Mouse (Mus musculus) myocyte (in vitro differentiated cells): ENCODE measurements around the gene Zc2hc1b. TPM values are rescaled to one million over a fixed set of nuclear protein-coding genes. Genes with fewer than 3 reads are reported as not detected.
A peak's percentile ranks its signal among the peaks of the same experiment; 100 is the strongest.

Experiments
- H3K27me3 ChIP-seq: one replicate; pipeline ENCODE4 v1.6.1; 2011; ENCODE audit not compliant: control insufficient read depth, insufficient read depth, insufficient read length
- H3K36me3 ChIP-seq: one replicate; pipeline ENCODE4 v1.6.1; 2011; ENCODE audit not compliant: control insufficient read depth, insufficient read depth
- H3K4me2 ChIP-seq: one replicate; pipeline ENCODE4 v1.6.1; 2011; ENCODE audit warnings: low read depth, control low read depth
- H3K4me3 ChIP-seq: one replicate; pipeline ENCODE4 v1.5.1; 2011; ENCODE audit warnings: mild to moderate bottlenecking, control low read depth, moderate library complexity
- H3K79me2 ChIP-seq: one replicate; pipeline ENCODE4 v1.6.1; 2011; ENCODE audit not compliant: control insufficient read depth, insufficient read depth
- H3ac ChIP-seq: one replicate; pipeline ENCODE4 v1.6.1; 2011; ENCODE audit not compliant: control insufficient read depth, insufficient read length
- CEBPB ChIP-seq: IDR thresholded peaks from 2 replicates; pipeline ENCODE4 v1.6.1; 2011; ENCODE audit warnings: mild to moderate bottlenecking, moderate library complexity; ENCODE audit not compliant: poor library complexity, insufficient read depth, severe bottlenecking
- E2F4 ChIP-seq: IDR thresholded peaks from one replicate; pipeline ENCODE4 v1.6.1; 2011; ENCODE audit warnings: mild to moderate bottlenecking, control low read depth, moderate library complexity; ENCODE audit not compliant: insufficient read depth
- MAX ChIP-seq: IDR thresholded peaks from one replicate; pipeline ENCODE4 v1.6.1; 2011; ENCODE audit warnings: low read depth, mild to moderate bottlenecking, control low read depth
- MYOD1 ChIP-seq, 3 experiments: IDR thresholded peaks; one replicate each; pipeline ENCODE4 v1.6.1; 2011; ENCODE audit warnings: control low read depth in 2 of 3, low read depth in 2 of 3, mild to moderate bottlenecking in 2 of 3, moderate library complexity in 1 of 3; ENCODE audit not compliant: insufficient read length in 2 of 3, control insufficient read depth in 1 of 3
- MYOG ChIP-seq, 3 experiments: IDR thresholded peaks; one replicate each; pipeline ENCODE4 v1.6.1; 2011; ENCODE audit warnings: control low read depth in 2 of 3, low read depth in 2 of 3, mild to moderate bottlenecking in 2 of 3; ENCODE audit not compliant: insufficient read length in 2 of 3, control insufficient read depth in 1 of 3, insufficient read depth in 1 of 3
- POLR2A ChIP-seq: IDR thresholded peaks from one replicate; pipeline ENCODE4 v1.6.1; 2011; ENCODE audit warnings: low read depth, mild to moderate bottlenecking, control low read depth, moderate library complexity; ENCODE audit not compliant: insufficient read length
- POLR2AphosphoS2 ChIP-seq: IDR thresholded peaks from one replicate; pipeline ENCODE4 v1.6.1; 2011; ENCODE audit warnings: low read depth, control low read depth; ENCODE audit not compliant: insufficient read length
- REST ChIP-seq: IDR thresholded peaks from one replicate; pipeline ENCODE4 v1.6.1; 2011; ENCODE audit warnings: mild to moderate bottlenecking, control low read depth, moderate library complexity; ENCODE audit not compliant: insufficient read depth, insufficient read length
- SRF ChIP-seq: IDR thresholded peaks from one replicate; pipeline ENCODE4 v1.6.1; 2011; ENCODE audit warnings: low read depth; ENCODE audit not compliant: control insufficient read depth, insufficient read length
- TCF12 ChIP-seq: IDR thresholded peaks from one replicate; pipeline ENCODE4 v1.6.1; 2011; ENCODE audit warnings: mild to moderate bottlenecking, control low read depth; ENCODE audit not compliant: poor library complexity, insufficient read depth, severe bottlenecking
- TCF3 ChIP-seq: IDR thresholded peaks from one replicate; pipeline ENCODE4 v1.6.1; 2011; ENCODE audit warnings: low read depth, control low read depth; ENCODE audit not compliant: insufficient read length
- USF1 ChIP-seq: IDR thresholded peaks from one replicate; pipeline ENCODE4 v1.6.1; 2011; ENCODE audit warnings: low read depth, mild to moderate bottlenecking, control low read depth, moderate library complexity
- polyA plus RNA-seq: library from polyadenylated mRNA; unstranded; fragments of >200 nt; fragmentation: generic; extraction: Trizol; gene quantifications from one replicate; pipeline ENCODE4 v1.2.1, GENCODE M21; 2012; ENCODE audit warnings: missing spikeins

Gene Zc2hc1b
- polyA plus RNA-seq, 1 experiment: not detected

DNA sequence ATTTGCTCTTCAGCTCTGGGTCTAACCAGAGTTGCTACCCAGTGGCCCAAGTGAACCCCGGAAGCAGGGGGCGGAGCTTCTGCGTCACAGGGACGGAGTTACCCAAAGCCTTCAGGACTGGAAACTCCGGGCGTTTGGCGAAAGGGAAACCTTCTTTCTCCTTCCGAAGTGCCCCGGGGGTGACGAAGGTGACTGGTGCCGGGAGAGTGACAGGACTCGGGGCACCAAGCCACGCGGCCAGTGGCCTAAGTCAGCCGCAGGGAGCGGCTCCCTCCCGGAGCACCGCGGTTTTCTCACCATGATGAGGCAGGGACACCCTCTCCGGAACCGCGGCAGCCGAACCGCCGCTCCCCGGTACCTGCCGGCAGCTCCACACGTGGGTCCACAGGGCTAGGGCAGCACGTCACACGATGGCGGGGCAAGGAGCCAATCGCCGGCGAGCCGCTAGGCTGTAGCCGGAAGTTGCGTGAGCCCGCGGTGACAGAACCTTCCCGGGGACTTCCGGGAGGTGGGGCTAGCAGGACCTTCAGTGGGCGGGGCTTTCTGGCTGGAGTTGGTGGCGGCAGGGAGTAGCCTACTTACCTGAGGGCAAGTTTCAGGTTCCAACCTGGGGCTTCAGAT, 15.0 kb upstream of the Zc2hc1b start, which contains the start of gene Ltv1:
Ltv1 (minus strand) TSS at position 438 of the 621 bp plus-strand sequence.
- Histone ChIP-seq H3K79me2 (peaks cover 9% of the 10 kb centered on the region), H3K4me2 (peak within 1 kb of the TSS; percentile 77), H3K4me3 (peak within 1 kb of the TSS; percentile 88), H3ac (peak within 1 kb of the TSS; percentile 63), H3K27me3 (peaks cover 5% of the 10 kb centered on the region), H3K36me3 (peaks cover 14% of the 10 kb centered on the region)
- TF ChIP-seq USF1 (no peak), POLR2AphosphoS2 (peak; percentile 66), CEBPB (no peak), TCF12 (no peak), POLR2A (peak; percentile 74), MAX (no peak), E2F4 (peak; percentile 34), SRF (peak; percentile 59), TCF3 (no peak), MYOG (IDR thresholded peaks at IDR 0.05; ENCODE audit: control insufficient read depth in 1 of 3, insufficient read depth in 1 of 3, insufficient read length in 2 of 3, low read depth in 2 of 3) (no peak), REST (no peak), MYOD1 (IDR thresholded peaks at IDR 0.05; ENCODE audit: control insufficient read depth in 1 of 3, insufficient read length in 2 of 3, low read depth in 2 of 3) (no peak)

DNA sequence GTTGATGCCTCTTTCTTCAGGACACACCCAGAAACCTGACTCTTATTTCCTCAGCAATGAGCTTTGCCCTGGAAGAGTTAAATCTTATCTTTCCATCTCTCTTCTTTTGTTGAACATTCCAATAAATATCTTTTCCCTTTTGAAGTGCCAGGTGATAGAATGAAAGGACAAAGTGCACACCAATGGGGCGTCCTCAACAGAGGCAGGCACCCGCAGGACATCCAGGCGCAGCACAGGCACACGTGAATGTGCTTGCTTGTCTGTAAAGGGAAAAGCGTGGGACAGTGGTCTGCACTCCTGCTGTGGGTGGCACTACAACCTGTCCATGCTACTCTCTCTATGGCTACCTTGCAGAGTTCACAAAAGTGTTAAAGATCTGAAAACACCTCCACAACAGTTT, 12.1 kb upstream of the Zc2hc1b start:
- TF ChIP-seq TCF12: no peak
- no peak for TF ChIP-seq POLR2AphosphoS2
- TF ChIP-seq USF1: no peak
- no peak for TF ChIP-seq E2F4
- TF ChIP-seq TCF3: no peak
- H3K36me3 ChIP-seq: peaks cover 27% of the 10 kb centered on the region

DNA sequence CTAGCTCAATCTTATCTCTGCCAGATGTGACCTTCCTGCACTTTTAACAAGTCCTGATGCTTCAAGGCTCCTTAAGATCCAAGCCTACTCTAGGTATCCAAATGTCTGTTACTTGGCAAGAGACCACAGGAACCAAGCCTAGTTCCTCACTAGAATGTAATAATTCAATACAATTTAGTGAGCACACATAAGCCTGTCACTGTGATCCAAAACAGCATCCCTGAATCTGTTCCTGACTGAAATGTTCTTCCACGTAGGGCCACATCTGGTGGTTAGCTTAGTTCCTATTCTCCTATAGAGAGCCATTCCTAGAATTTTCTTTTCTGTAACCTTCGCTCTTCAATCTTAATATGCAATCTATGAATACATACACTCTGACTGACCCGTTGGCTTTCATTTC, 8.9 kb upstream of the Zc2hc1b start:
- TF ChIP-seq MYOD1 (IDR thresholded peaks at IDR 0.05; ENCODE audit: control insufficient read depth in 1 of 3, insufficient read length in 2 of 3, low read depth in 2 of 3): no peak
- no peak for TF ChIP-seq MYOG (IDR thresholded peaks at IDR 0.05; ENCODE audit: control insufficient read depth in 1 of 3, insufficient read depth in 1 of 3, insufficient read length in 2 of 3, low read depth in 2 of 3)
- no peak for TF ChIP-seq E2F4
- TF ChIP-seq USF1: no peak
- TF ChIP-seq POLR2A: no peak
- no peak for TF ChIP-seq SRF
- TF ChIP-seq CEBPB: no peak
- TF ChIP-seq POLR2AphosphoS2: no peak
- TF ChIP-seq TCF3: no peak

More for the DNA sequence above, 12.1 kb upstream of the Zc2hc1b start:
- peaks cover 14% of the 10 kb centered on the region for H3K79me2 ChIP-seq
- no peak overlapping the region for H3K4me3 ChIP-seq
- no peak overlapping the region for H3ac ChIP-seq
- no peaks in the 10 kb centered on the region for H3K27me3 ChIP-seq
- no peak overlapping the region for H3K4me2 ChIP-seq

DNA sequence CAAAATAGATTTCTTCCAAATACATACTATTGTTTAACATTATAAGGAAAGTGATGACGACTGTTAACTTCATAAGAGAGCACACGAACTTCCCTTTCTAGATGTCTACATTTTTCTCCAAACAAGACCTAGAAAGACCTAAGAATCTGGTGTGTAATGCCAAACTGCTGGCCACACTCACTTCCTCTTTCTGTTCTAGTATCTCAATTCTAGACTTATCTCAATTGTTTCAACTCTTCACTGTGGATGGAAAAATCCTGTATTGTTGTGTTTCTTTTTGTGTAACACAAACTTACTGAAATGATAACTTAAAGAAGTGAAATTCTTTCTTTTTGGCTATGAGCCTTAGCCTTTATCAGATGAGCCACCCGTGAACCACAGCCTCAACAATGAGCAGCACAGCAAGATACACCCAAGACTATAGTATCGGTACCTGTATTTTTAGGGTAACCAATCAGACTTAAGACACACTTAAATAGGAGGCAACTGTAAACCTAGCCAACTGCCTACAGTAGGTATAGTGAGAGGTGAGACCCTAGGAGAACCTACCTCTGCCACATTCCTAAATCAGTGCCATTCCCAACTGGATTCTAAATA, 6.4 kb upstream of the Zc2hc1b start:
- H3K27me3 ChIP-seq: no peaks in the 10 kb centered on the region
- H3K4me2 ChIP-seq: no peak overlapping the region
- peaks cover 5% of the 10 kb centered on the region for H3K79me2 ChIP-seq
- no peak overlapping the region for H3ac ChIP-seq
- no peak for TF ChIP-seq POLR2AphosphoS2
- TF ChIP-seq MYOG (IDR thresholded peaks at IDR 0.05; ENCODE audit: control insufficient read depth in 1 of 3, insufficient read depth in 1 of 3, insufficient read length in 2 of 3, low read depth in 2 of 3): no peak
- TF ChIP-seq REST: no peak
- no peak for TF ChIP-seq TCF3
- no peak for TF ChIP-seq CEBPB
- no peak for TF ChIP-seq POLR2A
- TF ChIP-seq SRF: no peak
- TF ChIP-seq E2F4: no peak
- no peak for TF ChIP-seq MAX
- TF ChIP-seq USF1: no peak
- TF ChIP-seq MYOD1 (IDR thresholded peaks at IDR 0.05; ENCODE audit: control insufficient read depth in 1 of 3, insufficient read length in 2 of 3, low read depth in 2 of 3): no peak
- H3K36me3 ChIP-seq: peaks cover 53% of the 10 kb centered on the region
- no peak overlapping the region for H3K4me3 ChIP-seq

More for the DNA sequence above, 8.9 kb upstream of the Zc2hc1b start:
- Histone ChIP-seq H3ac (no peak overlapping the region), H3K27me3 (no peaks in the 10 kb centered on the region), H3K4me2 (no peak overlapping the region), H3K4me3 (no peak overlapping the region), H3K79me2 (peaks cover 5% of the 10 kb centered on the region), H3K36me3 (peaks cover 43% of the 10 kb centered on the region)

DNA sequence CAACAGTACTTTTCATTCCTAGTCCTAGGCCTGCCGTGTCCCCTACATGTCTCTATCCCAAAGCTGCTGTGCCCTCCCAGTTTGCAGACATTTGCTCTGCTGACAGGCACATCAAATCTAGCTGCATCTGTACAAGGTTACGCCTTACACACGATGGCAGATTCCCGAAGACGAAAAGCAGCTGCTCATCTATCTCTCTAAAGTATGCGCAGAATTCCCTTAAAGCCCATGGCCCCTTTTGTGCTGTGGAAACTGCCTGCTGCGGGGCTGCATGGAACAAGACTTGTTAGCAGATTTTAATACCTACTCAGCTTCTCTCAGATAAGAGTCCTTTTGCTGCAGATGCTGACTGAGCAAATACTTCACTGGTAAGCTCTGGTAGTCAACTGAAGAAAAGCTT, 2.4 kb upstream of the Zc2hc1b start:
- Histone ChIP-seq H3K79me2 (no peaks in the 10 kb centered on the region), H3K27me3 (no peaks in the 10 kb centered on the region), H3ac (no peak overlapping the region), H3K36me3 (peaks cover 60% of the 10 kb centered on the region), H3K4me2 (no peak overlapping the region), H3K4me3 (no peak overlapping the region)
- no peak for TF ChIP-seq POLR2AphosphoS2
- no peak for TF ChIP-seq MYOD1 (IDR thresholded peaks at IDR 0.05; ENCODE audit: control insufficient read depth in 1 of 3, insufficient read length in 2 of 3, low read depth in 2 of 3)
- no peak for TF ChIP-seq USF1
- no peak for TF ChIP-seq E2F4
- no peak for TF ChIP-seq SRF
- TF ChIP-seq TCF12: no peak
- TF ChIP-seq POLR2A: no peak
- no peak for TF ChIP-seq CEBPB
- no peak for TF ChIP-seq MYOG (IDR thresholded peaks at IDR 0.05; ENCODE audit: control insufficient read depth in 1 of 3, insufficient read depth in 1 of 3, insufficient read length in 2 of 3, low read depth in 2 of 3)
- TF ChIP-seq TCF3: no peak
- no peak for TF ChIP-seq REST
- no peak for TF ChIP-seq MAX
